In genomic region chr2:73049001-73049684, GRCm38 (mm10) we compare ENCODE assay signal across 10 mouse cellular contexts.
DNase-seq lines count a peak whose midpoint lies in the region; ATAC-seq lines count a peak whose summit lies in the region.
"Had no signal": no experiment of that assay in that cellular context is flagged by ENCODE, and none has a peak within 500 bp of the region (broad histone marks: within the 10 kb centered on the region; RNA-seq: fewer than 3 reads in every experiment).

No protein-coding gene starts in this region.

- H3K4me2 ChIP-seq in heart, embryonic 13.5 days = no peak overlapping the region
- no peak overlapping the region for H3K4me2 ChIP-seq in stomach, embryonic 16.5 days (ENCODE audit: low read depth, low read length)
- no peak overlapping the region for H3K4me2 ChIP-seq in intestine, embryonic 15.5 days (replicated peaks)
- H3K4me2 ChIP-seq: kidney, embryonic 15.5 days had no signal

- WGBS in heart, embryonic 13.5 days = 46% methylated on average over 6 of the region's 6 CpGs
- 66% methylated on average over 6 of the region's 6 CpGs for WGBS in stomach, embryonic 16.5 days
- WGBS in intestine, embryonic 15.5 days = 67% methylated on average over 6 of the region's 6 CpGs

- H3K27ac ChIP-seq in heart, embryonic 13.5 days (replicated peaks) = peak overlapping the region; percentile 40; the same call in 1 of the 2 replicates
- peak overlapping the region; percentile 18 for H3K27ac ChIP-seq in stomach, embryonic 16.5 days (ENCODE audit: low read length)
- no peak overlapping the region for H3K27ac ChIP-seq in intestine, embryonic 15.5 days
- H3K27ac ChIP-seq: kidney, embryonic 15.5 days had no signal

- H3K9ac ChIP-seq in heart, embryonic 13.5 days = no peak overlapping the region
- H3K9ac ChIP-seq in stomach, embryonic 16.5 days (ENCODE audit: low read length) = no peak overlapping the region
- no peak overlapping the region for H3K9ac ChIP-seq in intestine, embryonic 15.5 days
- H3K9ac ChIP-seq: kidney, embryonic 15.5 days had no signal

- intact Hi-C loops in left cerebral cortex, postnatal 25 days (cut with DNase I) = no loop called here

- no peaks in the 10 kb centered on the region for H3K9me3 ChIP-seq in heart, embryonic 13.5 days
- no peaks in the 10 kb centered on the region; the same call in 1 of the 2 replicates for H3K9me3 ChIP-seq in stomach, embryonic 16.5 days (replicated peaks; ENCODE audit: control insufficient read depth, low read length)
- H3K9me3 ChIP-seq in intestine, embryonic 15.5 days = no peaks in the 10 kb centered on the region
- H3K9me3 ChIP-seq: kidney, embryonic 15.5 days had no signal

- no peaks in the 10 kb centered on the region for H3K27me3 ChIP-seq in heart, embryonic 13.5 days (replicated peaks)
- H3K27me3 ChIP-seq in stomach, embryonic 16.5 days (ENCODE audit: control insufficient read depth, insufficient read depth, low read length) = no peaks in the 10 kb centered on the region
- no peaks in the 10 kb centered on the region for H3K27me3 ChIP-seq in intestine, embryonic 15.5 days (replicated peaks)
- H3K27me3 ChIP-seq: kidney, embryonic 15.5 days had no signal

- DNase-seq in lung, adult 18-20 months = peak; percentile 37 to 60
- DNase-seq in lung, postnatal 25 days (ENCODE audit: low spot score) = no peak
- peak; percentile 88 for DNase-seq in adipocyte (ENCODE audit: low spot score)
- no peak for DNase-seq in spleen, postnatal 4 days (ENCODE audit: low spot score in 2 of 2)
- DNase-seq in left cerebral cortex, postnatal 25 days (ENCODE audit: low spot score in 2 of 2) = no peak
- DNase-seq: cerebellum, adult 9-10 months had no signal

- peaks cover 49% of the 10 kb centered on the region for H3K4me1 ChIP-seq in heart, embryonic 13.5 days
- H3K4me1 ChIP-seq in stomach, embryonic 16.5 days (ENCODE audit: control insufficient read depth, insufficient read depth, low read length) = peaks cover 4% of the 10 kb centered on the region; the same call in 1 of the 2 replicates
- H3K4me1 ChIP-seq in intestine, embryonic 15.5 days (replicated peaks) = peaks cover 7% of the 10 kb centered on the region; the same call in 1 of the 2 replicates

- H3K36me3 ChIP-seq in heart, embryonic 13.5 days = no peaks in the 10 kb centered on the region
- H3K36me3 ChIP-seq in stomach, embryonic 16.5 days (ENCODE audit: control insufficient read depth, insufficient read depth, low read length) = no peaks in the 10 kb centered on the region
- H3K36me3 ChIP-seq in intestine, embryonic 15.5 days = no peaks in the 10 kb centered on the region
- H3K36me3 ChIP-seq: kidney, embryonic 15.5 days had no signal

- H3K4me3 ChIP-seq in heart, embryonic 13.5 days = no peak overlapping the region
- no peak overlapping the region for H3K4me3 ChIP-seq in stomach, embryonic 16.5 days (replicated peaks; ENCODE audit: low read length)
- H3K4me3 ChIP-seq in intestine, embryonic 15.5 days (replicated peaks) = no peak overlapping the region
- H3K4me3 ChIP-seq: kidney, embryonic 15.5 days had no signal

- ATAC-seq in heart, embryonic 13.5 days (ENCODE audit: extremely low read depth, insufficient number of reproducible peaks, low FRiP score, low TSS enrichment) = no peak
- ATAC-seq in stomach, embryonic 16.5 days (ENCODE audit: insufficient read depth, low FRiP score) = no peak
- ATAC-seq in intestine, embryonic 15.5 days = no peak

Comparison
In these comparisons a context has a peak if more than half of its experiments do, and no peak if none do; other contexts are left out.
1. DNase-seq: peak in lung, adult 18-20 months (2 of 2) and adipocyte (single experiment); none in lung, postnatal 25 days (single experiment), spleen, postnatal 4 days (0 of 2) and left cerebral cortex, postnatal 25 days (0 of 2).